Mouse (Mus musculus): ENCODE results near the gene Morn1. TPM values are rescaled to one million over a fixed set of nuclear protein-coding genes. Genes with fewer than 3 reads are reported as not detected.
A peak's percentile ranks its signal among the peaks of the same experiment; 100 is the strongest.

Morn1 gene
- total and polyA plus RNA-seq, 3 experiments, result 3.8 to 8.7 (median 4.0) TPM

GRCm38 (mm10) chr4:155163320-155163651 is 76.9 kb downstream of the Morn1 start (continued):
- TF ChIP-seq MYC (IDR thresholded peaks at IDR 0.05; ENCODE audit: low read depth, low read length) (0 out of 2 replicates have a peak, but pooled peaks have one; percentile 49), NRF1 (IDR thresholded peaks at IDR 0.05; ENCODE audit: low read depth, low read length) (no peak), EP300 (IDR thresholded peaks at IDR 0.05; ENCODE audit: low read length) (peak; percentile 87), PAX5 (IDR thresholded peaks at IDR 0.05; ENCODE audit: low read length) (no peak), ZC3H11A (IDR thresholded peaks at IDR 0.05; ENCODE audit: low read depth, low read length) (no peak), E2F4 (IDR thresholded peaks at IDR 0.05; ENCODE audit: insufficient replicate concordance, low read depth, low read length) (no peak), RCOR1 (conservative IDR thresholded peaks at IDR 0.05; ENCODE audit: low read depth, low read length) (0 out of 2 replicates have a peak, but pooled peaks have one; percentile 26)

- H3K4me2 ChIP-seq (ENCODE audit: insufficient read depth, low read depth, poor library complexity, severe bottlenecking), result peak overlapping the region; percentile 82
- TF ChIP-seq RAD21 (IDR thresholded peaks at IDR 0.05; ENCODE audit: low read depth, low read length), result no peak
- no peak for TF ChIP-seq USF1 (IDR thresholded peaks at IDR 0.05; ENCODE audit: low read depth, low read length)
- TF ChIP-seq IRF4 (IDR thresholded peaks at IDR 0.05; ENCODE audit: low read depth, low read length), result peak; percentile 39; the same call in 1 of the 2 replicates
- no peak; the same call in 1 of the 2 replicates for TF ChIP-seq UBTF (IDR thresholded peaks at IDR 0.05; ENCODE audit: low read depth, low read length)
- no peak for TF ChIP-seq SIN3A (IDR thresholded peaks at IDR 0.05; ENCODE audit: low read length)
- TF ChIP-seq CTCF (conservative IDR thresholded peaks at IDR 0.05 in 1 of 2, IDR thresholded peaks at IDR 0.05 in 1 of 2; ENCODE audit: low read depth in 2 of 2, low read length in 2 of 2), result no peak
- TF ChIP-seq HCFC1 (IDR thresholded peaks at IDR 0.05; ENCODE audit: low read depth, low read length), result no peak
- TF ChIP-seq MAX (IDR thresholded peaks at IDR 0.05; ENCODE audit: low read length), result no peak; the same call in 1 of the 2 replicates
- no peak for TF ChIP-seq ETS1 (conservative IDR thresholded peaks at IDR 0.05; ENCODE audit: low read depth, low read length)
- TF ChIP-seq CHD2 (IDR thresholded peaks at IDR 0.05; ENCODE audit: low read length), result no peak; the same call in 1 of the 2 replicates
- no peak for TF ChIP-seq RCOR1 (conservative IDR thresholded peaks at IDR 0.05; ENCODE audit: low read depth, low read length)
- no peak for TF ChIP-seq MYC (IDR thresholded peaks at IDR 0.05; ENCODE audit: low read depth, low read length)
- no peak for TF ChIP-seq JUN (IDR thresholded peaks at IDR 0.05; ENCODE audit: insufficient read depth, low read depth, low read length)
- TF ChIP-seq USF2 (conservative IDR thresholded peaks at IDR 0.05; ENCODE audit: low read depth, low read length), result no peak
- TF ChIP-seq GABPA (IDR thresholded peaks at IDR 0.05; ENCODE audit: insufficient replicate concordance, low read depth, low read length), result no peak
- TF ChIP-seq ELF1 (IDR thresholded peaks at IDR 0.05; ENCODE audit: low read depth, low read length), result no peak
- 0 out of 2 replicates have a peak, but pooled peaks have one; percentile 25 for TF ChIP-seq TBP (conservative IDR thresholded peaks at IDR 0.05; ENCODE audit: low read depth, low read length)
- TF ChIP-seq MXI1 (IDR thresholded peaks at IDR 0.05; ENCODE audit: low read depth, low read length), result peak; percentile 61; the same call in 1 of the 2 replicates
- TF ChIP-seq CHD1 (IDR thresholded peaks at IDR 0.05; ENCODE audit: low read depth, low read length), result no peak; the same call in 1 of the 2 replicates
- TF ChIP-seq JUND (conservative IDR thresholded peaks at IDR 0.05; ENCODE audit: low read depth, low read length), result no peak
- TF ChIP-seq SMC3 (IDR thresholded peaks at IDR 0.05; ENCODE audit: low read depth, low read length), result no peak
- no peak for TF ChIP-seq ZC3H11A (IDR thresholded peaks at IDR 0.05; ENCODE audit: low read depth, low read length)
- TF ChIP-seq NELFE (IDR thresholded peaks at IDR 0.05; ENCODE audit: low read depth, low read length), result no peak
- no peak for TF ChIP-seq ZNF384 (IDR thresholded peaks at IDR 0.05; ENCODE audit: low read depth, low read length)
- TF ChIP-seq MEF2A (IDR thresholded peaks at IDR 0.05; ENCODE audit: borderline replicate concordance, low read depth, low read length), result peak; percentile 29; the same call in 1 of the 2 replicates
- TF ChIP-seq ZMIZ1 (IDR thresholded peaks at IDR 0.05; ENCODE audit: low read depth, low read length), result 0 out of 2 replicates have a peak, but pooled peaks have one; percentile 22
- no peak for TF ChIP-seq POLR2AphosphoS2 (IDR thresholded peaks at IDR 0.05; ENCODE audit: low read depth, low read length)
- no peak for TF ChIP-seq NRF1 (IDR thresholded peaks at IDR 0.05; ENCODE audit: low read depth, low read length)
- no peak for TF ChIP-seq EP300 (IDR thresholded peaks at IDR 0.05; ENCODE audit: low read length)
- no peak for TF ChIP-seq MAFK (IDR thresholded peaks at IDR 0.05; ENCODE audit: insufficient replicate concordance, low read length)
- TF ChIP-seq POLR2A (IDR thresholded peaks at IDR 0.05; ENCODE audit: low read depth, low read length), result peak; percentile 38; the same call in 1 of the 2 replicates
- 0 out of 2 replicates have a peak, but pooled peaks have one; percentile 4 for TF ChIP-seq MAZ (IDR thresholded peaks at IDR 0.05; ENCODE audit: low read depth, low read length)
- no peak for TF ChIP-seq KAT2A (IDR thresholded peaks at IDR 0.05; ENCODE audit: insufficient replicate concordance, low read length)
- no peak for TF ChIP-seq BHLHE40 (IDR thresholded peaks at IDR 0.05; ENCODE audit: low read depth, low read length)
- TF ChIP-seq ZKSCAN1 (IDR thresholded peaks at IDR 0.05; ENCODE audit: borderline replicate concordance, low read depth, low read length), result no peak
These were observed 77.3 kb downstream of the Morn1 start for GRCm38 (mm10) chr4:155163685-155164084.

More at GRCm38 (mm10) chr4:155163685-155164084, 77.3 kb downstream of the Morn1 start:
- peak overlapping the region; percentile 12 for H3K9ac ChIP-seq (ENCODE audit: insufficient read depth, low read depth)
- dilution Hi-C loops (cut with MboI; ENCODE audit: extremely low pct_ligation_motif_present, extremely low pct_unique_long_range_greater_than_20kb, low sequenced_read_pairs), result no loop called here
- H3K79me2 ChIP-seq (replicated peaks; ENCODE audit: control insufficient read depth, extremely low read depth, insufficient read depth, poor library complexity, severe bottlenecking), result peaks cover 45% of the 10 kb centered on the region
- peak overlapping the region in 2 of 3 experiments; percentile 10 to 15 for H3K4me3 ChIP-seq (replicated peaks in 1 of 3; ENCODE audit: low read depth in 2 of 3, low read length in 2 of 3, poor library complexity in 1 of 3)
- DNase-seq (ENCODE audit: extremely low read depth), result peak; percentile 79
- in situ Hi-C loops (cut with MboI; ENCODE audit: low pct_ligation_motif_present, low pct_unique_long_range_greater_than_20kb, low sequenced_read_pairs), result loop anchor here (5.0 kb wide), 1 partner anchor 69 kb away; no protein-coding TSS in a partner anchor
- H3K27me3 ChIP-seq (replicated peaks), result no peaks in the 10 kb centered on the region
- peaks cover 12 to 39% of the 10 kb centered on the region in 2 experiments for H3K36me3 ChIP-seq (replicated peaks in 1 of 2; ENCODE audit: control insufficient read depth in 1 of 2, insufficient read depth in 1 of 2, low read length in 1 of 2)
- H3K9me3 ChIP-seq (replicated peaks; ENCODE audit: low read length), result peaks cover 7% of the 10 kb centered on the region
- peak overlapping the region; percentile 99 for H3K27ac ChIP-seq (ENCODE audit: insufficient read depth, low read depth)
- H3K4me1 ChIP-seq (ENCODE audit: control insufficient read depth in 1 of 2, insufficient read depth in 2 of 2), result peaks cover 29 to 96% of the 10 kb centered on the region in 2 experiments

Data from CH12.LX (cell line).